Mouse (Mus musculus): Measurements from ENCODE around the gene Cst7.
A peak's percentile ranks its signal among the peaks of the same experiment; 100 is the strongest.
"Not testable (repeated sequence)": the region's sequence is repeated elsewhere in the genome, so short reads cannot be mapped to it uniquely, and the experiment has no call there.

The Cst7 gene

GRCm38 (mm10) chr2:150569847-150570590 lies at the start of gene Cst7:
Cst7 (plus strand) TSS chr2:150570415.
- DNase-seq (ENCODE audit: extremely low spot score, low spot score) = no peak

DNA sequence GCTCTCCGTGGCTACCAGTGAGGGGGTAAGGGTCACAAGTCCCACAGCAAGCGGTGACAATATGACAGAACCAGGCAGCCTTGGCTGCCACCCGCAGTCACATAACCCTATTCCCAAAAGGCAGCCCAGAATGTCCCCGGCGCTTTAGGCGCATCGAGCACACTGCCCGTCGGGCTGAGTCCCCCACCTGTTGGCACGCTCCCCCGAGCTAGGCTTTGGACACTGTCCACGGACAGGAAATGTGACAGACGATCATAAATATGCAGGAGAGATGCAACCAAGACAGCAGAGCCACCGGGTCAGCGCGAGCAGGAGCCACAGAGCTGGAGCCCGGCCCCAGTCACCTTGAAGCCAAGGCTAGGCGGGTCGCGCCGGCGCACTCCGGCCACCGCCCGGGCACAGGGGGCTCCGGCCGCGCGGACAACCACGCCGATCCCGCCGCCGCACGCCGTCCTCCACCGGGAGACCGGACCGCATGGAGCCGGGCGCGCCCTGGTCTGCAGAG lies 44.5 kb upstream of the Cst7 start:
- peak; percentile 40 for DNase-seq (ENCODE audit: extremely low spot score, low spot score)

GRCm38 (mm10) chr2:150549576-150549975 lies 20.6 kb upstream of the Cst7 start:
- not testable (repeated sequence) for DNase-seq (ENCODE audit: extremely low spot score, low spot score)

DNA sequence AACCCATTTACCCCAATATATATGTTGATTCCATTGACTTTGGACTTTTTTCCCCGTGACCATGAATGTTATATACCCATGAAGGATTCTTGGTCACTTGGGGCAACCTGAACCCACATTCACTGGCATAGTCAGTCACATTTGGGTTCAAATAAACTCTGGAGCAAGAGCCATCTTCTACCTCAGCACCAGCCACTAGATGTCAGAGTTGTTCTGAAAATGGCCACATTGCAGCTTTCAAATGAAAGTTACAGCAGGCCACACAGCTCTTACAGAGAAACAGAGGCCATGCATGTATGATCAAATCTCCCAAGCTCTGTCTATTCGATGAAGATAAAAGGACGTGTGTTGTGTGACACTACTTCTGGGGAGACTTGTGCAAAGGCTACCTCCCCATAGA lies 11.6 kb upstream of the Cst7 start:
- DNase-seq (ENCODE audit: extremely low spot score, low spot score) = no peak

DNA sequence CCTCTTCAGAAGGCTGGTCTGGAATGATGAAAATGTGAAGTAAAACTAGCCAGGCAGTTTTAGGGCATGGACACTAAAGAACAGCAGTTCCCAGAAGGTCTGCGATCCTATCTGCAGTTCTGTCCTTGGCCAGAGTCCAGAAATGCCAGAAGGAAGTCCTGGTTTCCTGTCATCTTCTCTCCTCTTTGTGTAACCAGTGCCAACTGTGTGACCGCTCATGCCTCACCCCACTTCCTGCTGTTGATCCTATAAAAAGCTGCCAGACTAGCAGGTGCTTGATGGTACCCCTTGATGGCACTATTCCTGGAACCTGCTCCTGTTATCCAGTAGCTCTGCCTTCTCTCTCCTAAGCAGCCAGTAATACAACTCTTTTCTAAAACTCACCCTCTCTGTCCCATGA lies 3.2 kb upstream of the Cst7 start:
- DNase-seq (ENCODE audit: extremely low spot score, low spot score) = no peak

- no peak for DNase-seq (ENCODE audit: extremely low spot score, low spot score)
These were observed 546 bp downstream of the Cst7 start for GRCm38 (mm10) chr2:150570761-150571160.

GRCm38 (mm10) chr2:150572463-150572862 lies 2.2 kb downstream of the Cst7 start:
- DNase-seq (ENCODE audit: extremely low spot score, low spot score) = peak; percentile 8

- no peak for DNase-seq (ENCODE audit: extremely low spot score, low spot score)
These were observed 6.0 kb downstream of the Cst7 start for GRCm38 (mm10) chr2:150576256-150576655.

DNA sequence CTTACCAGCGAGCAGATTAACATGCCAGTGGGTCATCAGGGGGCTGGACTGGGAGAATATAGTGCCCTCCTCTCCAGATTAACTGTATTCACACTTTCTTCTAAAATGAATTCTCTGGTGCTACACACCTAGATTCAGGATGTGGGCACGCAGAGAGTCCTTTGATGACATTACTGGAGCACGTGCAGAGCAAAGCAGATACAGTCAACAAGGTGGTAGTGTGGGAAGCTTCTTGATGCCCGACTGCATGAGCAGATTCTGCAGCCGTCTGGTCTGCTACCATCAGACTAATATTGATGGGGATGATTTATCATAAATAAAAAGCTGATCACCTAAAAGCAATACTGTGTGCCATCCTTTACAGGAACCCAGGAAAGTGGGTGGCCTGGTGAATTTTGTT lies 8.4 kb downstream of the Cst7 start:
- no peak for DNase-seq (ENCODE audit: extremely low spot score, low spot score)

GRCm38 (mm10) chr2:150579628-150580027 lies 9.4 kb downstream of the Cst7 start:
- no peak for DNase-seq (ENCODE audit: extremely low spot score, low spot score)

GRCm38 (mm10) chr2:150589076-150589475 lies 18.9 kb downstream of the Cst7 start:
- no peak for DNase-seq (ENCODE audit: extremely low spot score, low spot score)

DNA sequence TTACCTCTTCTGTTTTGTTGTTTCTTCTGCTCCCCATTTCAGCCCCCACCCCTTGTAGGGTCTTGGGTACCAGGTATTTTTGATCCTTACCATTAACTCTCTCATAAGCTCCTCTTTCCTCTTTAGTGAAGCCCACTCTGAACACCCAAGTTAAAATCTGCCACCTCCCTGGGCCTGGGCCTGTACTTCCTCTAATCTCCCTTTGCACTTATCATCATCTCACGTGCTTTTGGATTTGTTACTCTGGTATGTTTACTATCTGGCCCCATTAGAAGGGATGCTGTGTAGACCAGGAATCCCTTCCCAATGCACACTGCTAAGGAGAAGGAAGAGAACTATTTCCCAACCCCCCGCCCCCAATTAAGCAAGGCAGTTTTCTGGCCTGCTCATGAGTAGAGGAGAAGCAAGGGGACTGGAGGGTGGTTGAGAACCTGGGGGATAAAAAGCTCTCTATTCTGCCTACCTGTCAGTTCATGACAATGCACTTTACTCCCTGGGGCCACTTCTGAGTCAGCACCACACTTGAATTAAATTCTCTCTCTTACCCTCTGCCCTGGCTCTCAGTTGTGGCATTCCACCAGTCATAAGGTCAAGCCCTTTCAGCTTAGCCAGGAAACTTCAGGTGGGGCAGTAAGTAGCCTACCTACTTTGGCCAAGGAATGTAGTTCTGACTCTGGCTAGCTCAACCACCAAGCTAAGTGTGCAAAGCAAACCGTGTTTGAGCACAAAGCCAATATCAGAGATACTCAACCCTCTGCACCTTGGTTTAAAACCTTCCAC lies 25.4 kb downstream of the Cst7 start:
- no peak for DNase-seq (ENCODE audit: extremely low spot score, low spot score)

- no peak for DNase-seq (ENCODE audit: extremely low spot score, low spot score)
These were observed 30.0 kb downstream of the Cst7 start for GRCm38 (mm10) chr2:150600263-150600662.

DNA sequence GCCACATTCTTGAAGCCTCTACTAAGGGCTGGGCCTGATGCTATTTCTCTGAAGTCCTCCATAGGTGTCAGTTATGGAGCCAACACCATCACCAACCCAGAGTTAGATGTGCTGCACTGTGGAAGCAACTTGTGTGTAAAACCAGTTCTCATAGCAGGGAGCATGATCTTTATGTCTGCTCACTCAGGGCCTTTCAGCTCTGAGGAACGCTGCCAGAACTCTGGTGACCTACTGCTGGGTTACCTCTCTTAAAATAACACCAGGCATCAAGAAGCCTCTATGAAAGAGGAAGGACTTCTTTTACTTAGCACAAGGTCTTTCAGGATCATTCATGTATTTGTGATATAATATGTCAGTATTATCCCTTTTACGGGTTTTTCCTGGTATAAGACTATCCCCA lies 32.0 kb downstream of the Cst7 start:
- no peak for DNase-seq (ENCODE audit: extremely low spot score, low spot score)

- no peak for DNase-seq (ENCODE audit: extremely low spot score, low spot score)
These were observed 34.6 kb downstream of the Cst7 start for GRCm38 (mm10) chr2:150604802-150605201.

GRCm38 (mm10) chr2:150607086-150607485 lies 36.9 kb downstream of the Cst7 start:
- no peak for DNase-seq (ENCODE audit: extremely low spot score, low spot score)

- peak; percentile 93 for DNase-seq (ENCODE audit: extremely low spot score, low spot score)
These were observed 38.0 kb downstream of the Cst7 start, which contains the start of gene Apmap for GRCm38 (mm10) chr2:150608087-150608799. Apmap (minus strand) TSS chr2:150608567.

DNA sequence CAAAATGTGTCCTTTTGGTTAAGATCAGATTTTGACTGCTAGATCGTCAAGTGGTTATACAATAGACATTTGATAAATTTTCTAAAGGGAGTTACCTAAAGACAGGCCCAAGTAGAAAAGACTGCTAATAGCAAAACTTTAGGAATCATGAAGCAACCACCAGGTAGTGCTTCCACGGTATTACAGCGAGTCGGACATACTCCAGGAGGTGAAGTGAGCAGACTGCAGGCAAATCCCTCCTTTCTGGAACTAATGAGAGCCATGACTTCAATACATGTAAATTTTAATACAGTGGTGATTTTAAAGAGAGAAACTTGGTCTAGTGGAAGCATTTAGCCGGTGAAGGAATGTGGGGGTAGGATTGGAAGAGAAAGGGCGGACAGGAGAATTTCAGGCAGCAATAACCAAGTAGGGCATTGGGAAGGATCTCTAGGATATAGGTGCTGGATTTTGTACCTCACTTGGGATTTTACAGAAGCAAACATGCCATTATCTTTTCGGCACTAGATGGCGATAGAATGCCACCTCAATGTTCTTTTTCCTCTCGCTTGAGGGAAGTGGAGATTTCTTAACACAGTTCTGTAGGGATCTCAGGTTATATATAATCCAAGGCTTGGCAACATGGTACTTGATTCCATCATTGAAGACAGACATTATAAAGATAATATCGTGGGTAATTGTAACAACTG lies 38.8 kb downstream of the Cst7 start:
- DNase-seq (ENCODE audit: extremely low spot score, low spot score) = peak; percentile 48

DNA sequence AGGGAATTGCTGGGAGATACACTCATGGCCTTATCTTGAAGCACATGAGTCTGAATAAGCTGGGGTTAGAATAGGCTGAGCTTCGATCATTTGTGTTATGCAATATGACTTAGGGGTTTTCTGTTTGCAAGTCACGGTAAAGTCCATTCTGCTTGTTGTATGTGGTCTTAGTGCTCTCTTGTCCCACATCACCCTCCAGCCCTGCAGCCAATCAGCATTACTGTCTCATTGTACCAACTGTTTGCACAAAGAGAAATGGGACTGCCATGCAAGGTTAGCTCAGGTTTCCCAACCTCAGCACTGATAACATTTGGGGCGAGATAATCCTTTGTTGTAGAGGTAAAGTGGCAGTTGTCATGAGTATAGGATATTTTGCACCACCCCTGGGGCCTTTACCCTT lies 39.9 kb downstream of the Cst7 start:
- no peak for DNase-seq (ENCODE audit: extremely low spot score, low spot score)

DNA sequence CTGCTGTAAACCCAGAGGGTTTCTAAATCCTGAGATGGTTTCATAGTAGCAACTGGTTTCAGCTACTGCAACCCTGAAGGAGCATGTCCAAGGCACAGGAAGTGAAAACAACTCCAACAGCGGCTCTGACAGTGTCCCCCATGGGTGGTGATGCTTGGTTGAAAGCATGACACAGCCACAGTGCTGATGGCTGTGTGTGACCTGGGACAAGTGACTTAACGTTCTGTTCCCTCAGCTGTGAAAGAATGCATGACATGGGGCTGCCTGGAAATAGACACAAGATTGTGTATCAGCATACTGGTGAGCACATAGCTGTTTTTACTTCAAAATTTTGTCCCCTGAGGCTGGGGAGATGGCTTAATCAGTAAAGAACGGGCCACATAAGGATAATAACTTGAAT lies 51.5 kb downstream of the Cst7 start:
- DNase-seq (ENCODE audit: extremely low spot score, low spot score) = no peak

DNA sequence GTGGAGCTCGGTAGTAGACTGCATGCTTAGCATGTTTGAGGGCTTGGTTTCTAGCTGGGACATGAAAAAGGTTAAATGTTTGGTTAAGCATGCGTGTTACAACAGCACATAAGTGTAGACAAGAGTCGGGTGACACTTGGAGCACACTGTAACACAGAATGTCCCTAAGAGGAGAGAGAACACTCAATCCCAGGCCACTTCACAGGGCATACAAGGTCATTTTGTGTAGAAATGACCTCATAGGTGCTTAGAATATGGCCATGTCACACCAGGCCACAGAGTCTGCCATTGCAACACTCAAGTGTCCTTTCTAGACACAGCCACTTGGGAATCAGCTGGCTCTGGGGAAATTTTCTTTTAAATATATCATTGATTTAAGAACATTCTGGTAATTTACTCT lies 53.7 kb downstream of the Cst7 start:
- DNase-seq (ENCODE audit: extremely low spot score, low spot score) = no peak
